ENCODE assay signal across 15 mouse cellular contexts in genomic region chr5:64519731-64520130, GRCm38 (mm10).
"Had no signal": no experiment of that assay in that cellular context is flagged by ENCODE, and none has a peak within 500 bp of the region (broad histone marks: within the 10 kb centered on the region; RNA-seq: fewer than 3 reads in every experiment).

No protein-coding gene starts in this region.

- H3K36me3 ChIP-seq: kidney, embryonic 15.5 days; liver, embryonic 13.5 days; neural tube, embryonic 12.5 days; neural tube, embryonic 15.5 days; stomach, embryonic 15.5 days had no signal

- H3K4me2 ChIP-seq: kidney, embryonic 15.5 days; liver, embryonic 13.5 days; midbrain, embryonic 11.5 days; neural tube, embryonic 12.5 days; neural tube, embryonic 15.5 days; stomach, embryonic 15.5 days had no signal

- H3K4me1 ChIP-seq: liver, embryonic 13.5 days; neural tube, embryonic 12.5 days; neural tube, embryonic 15.5 days had no signal

- H3K9me3 ChIP-seq: kidney, embryonic 15.5 days; liver, embryonic 13.5 days; neural tube, embryonic 12.5 days; neural tube, embryonic 15.5 days; stomach, embryonic 15.5 days had no signal

- H3K27ac ChIP-seq: kidney, embryonic 15.5 days; left cerebral cortex, adult 2 months; liver, embryonic 13.5 days; neural tube, embryonic 12.5 days; neural tube, embryonic 15.5 days; stomach, embryonic 15.5 days had no signal

- H3K9ac ChIP-seq: kidney, embryonic 15.5 days; liver, embryonic 13.5 days; neural tube, embryonic 12.5 days; neural tube, embryonic 15.5 days; stomach, embryonic 15.5 days had no signal

- DNase-seq: layer of hippocampus, postnatal 36 days; liver, embryonic 13.5 days; lung, adult 2 months; midbrain, embryonic 14.5 days; right cerebral cortex, adult 18-20 months; right cerebral cortex, postnatal 14 days; right cerebral cortex, postnatal 4 days; spleen, adult 18-20 months had no signal

- H3K27me3 ChIP-seq: kidney, embryonic 15.5 days; liver, embryonic 13.5 days; neural tube, embryonic 12.5 days; neural tube, embryonic 15.5 days; stomach, embryonic 15.5 days had no signal

- H3K4me3 ChIP-seq: kidney, embryonic 15.5 days; left cerebral cortex, adult 2 months; liver, embryonic 13.5 days; megakaryocyte, embryonic 14.5 days; neural tube, embryonic 12.5 days; neural tube, embryonic 15.5 days; stomach, embryonic 15.5 days had no signal
